Mouse (Mus musculus): ENCODE measurements around the gene Cspg5. TPM values are rescaled to one million over a fixed set of nuclear protein-coding genes. Genes with fewer than 3 reads are reported as not detected.

Gene Cspg5
- polyA plus RNA-seq, 1 experiment from 2014 or later, result 0.19 TPM

- no peak overlapping the region for H3K4me2 ChIP-seq
- peaks cover 9% of the 10 kb centered on the region for H3K4me1 ChIP-seq
- H3K27me3 ChIP-seq (replicated peaks), result no peaks in the 10 kb centered on the region
- ATAC-seq, result no peak
- peaks cover 86% of the 10 kb centered on the region for H3K36me3 ChIP-seq
- WGBS (ENCODE audit: insufficient replicate concordance), result 84% methylated on average over 16 of the region's 16 CpGs
- no peak overlapping the region for H3K9ac ChIP-seq
- H3K4me3 ChIP-seq, result no peak overlapping the region
- no peaks in the 10 kb centered on the region for H3K9me3 ChIP-seq (replicated peaks)
- H3K27ac ChIP-seq, result no peak overlapping the region
Measured at GRCm38 (mm10) chr9:110230395-110231071, 13.1 kb upstream of the Cspg5 start.

GRCm38 (mm10) chr9:110234962-110235361 lies 8.6 kb upstream of the Cspg5 start:
- Histone ChIP-seq H3K9me3 (replicated peaks) (no peaks in the 10 kb centered on the region), H3K9ac (no peak overlapping the region), H3K4me3 (no peak overlapping the region), H3K4me2 (no peak overlapping the region), H3K27me3 (replicated peaks) (no peaks in the 10 kb centered on the region), H3K36me3 (peaks cover 88% of the 10 kb centered on the region), H3K27ac (no peak overlapping the region), H3K4me1 (peaks cover 9% of the 10 kb centered on the region)
- peak; percentile 65; the same call in 1 of the 2 replicates for ATAC-seq
- 45% methylated on average over 6 of the region's 6 CpGs for WGBS (ENCODE audit: insufficient replicate concordance)

- Histone ChIP-seq H3K4me3 (peak overlapping the region; percentile 64), H3K4me2 (peak overlapping the region; percentile 92), H3K27ac (no peak overlapping the region), H3K36me3 (peaks cover 16% of the 10 kb centered on the region), H3K9me3 (replicated peaks) (no peaks in the 10 kb centered on the region), H3K27me3 (replicated peaks) (peaks cover 58% of the 10 kb centered on the region), H3K9ac (no peak overlapping the region), H3K4me1 (peaks cover 21% of the 10 kb centered on the region)
- WGBS (ENCODE audit: insufficient replicate concordance), result 26% methylated on average over 7 of the region's 7 CpGs
- peak; percentile 26; the same call in 1 of the 2 replicates for ATAC-seq
Measured at GRCm38 (mm10) chr9:110244567-110244888, 945 bp downstream of the Cspg5 start.

- Histone ChIP-seq H3K4me1 (peaks cover 21% of the 10 kb centered on the region), H3K4me3 (peak overlapping the region; percentile 64), H3K27me3 (replicated peaks) (peaks cover 58% of the 10 kb centered on the region), H3K36me3 (peaks cover 13% of the 10 kb centered on the region; the same call in 1 of the 2 replicates), H3K9ac (peak overlapping the region; percentile 49), H3K4me2 (peak overlapping the region; percentile 92), H3K9me3 (replicated peaks) (no peaks in the 10 kb centered on the region), H3K27ac (no peak overlapping the region)
- 0 out of 2 replicates have a peak, but pooled peaks have one; percentile 2 for ATAC-seq
- 2% methylated on average over 90 of the region's 93 CpGs for WGBS (ENCODE audit: insufficient replicate concordance)
Measured at GRCm38 (mm10) chr9:110244889-110245589, 1.5 kb downstream of the Cspg5 start.

GRCm38 (mm10) chr9:110245590-110246320 lies 2.2 kb downstream of the Cspg5 start:
- ATAC-seq, result peak; percentile 56
- WGBS (ENCODE audit: insufficient replicate concordance), result 2% methylated on average over 39 of the region's 40 CpGs
- H3K27me3 ChIP-seq (replicated peaks), result peaks cover 58% of the 10 kb centered on the region

GRCm38 (mm10) chr9:110246321-110246640 lies 2.7 kb downstream of the Cspg5 start:
- H3K4me1 ChIP-seq, result peaks cover 21% of the 10 kb centered on the region
- H3K4me3 ChIP-seq, result peak overlapping the region; percentile 64
- 37% methylated on average over 13 of the region's 13 CpGs for WGBS (ENCODE audit: insufficient replicate concordance)
- ATAC-seq, result peak; percentile 19; the same call in 1 of the 2 replicates
- no peaks in the 10 kb centered on the region for H3K9me3 ChIP-seq (replicated peaks)
- H3K36me3 ChIP-seq, result peaks cover 4% of the 10 kb centered on the region; the same call in 1 of the 2 replicates
- no peak overlapping the region for H3K9ac ChIP-seq
- no peak overlapping the region for H3K27ac ChIP-seq
- H3K27me3 ChIP-seq (replicated peaks), result peaks cover 58% of the 10 kb centered on the region
- peak overlapping the region; percentile 92 for H3K4me2 ChIP-seq

More at GRCm38 (mm10) chr9:110245590-110246320, 2.2 kb downstream of the Cspg5 start:
- Histone ChIP-seq H3K4me3 (peak overlapping the region; percentile 64), H3K36me3 (peaks cover 9% of the 10 kb centered on the region; the same call in 1 of the 2 replicates), H3K4me1 (peaks cover 21% of the 10 kb centered on the region), H3K4me2 (peak overlapping the region; percentile 92), H3K9ac (peak overlapping the region; percentile 49; the same call in 1 of the 2 replicates), H3K9me3 (replicated peaks) (no peaks in the 10 kb centered on the region), H3K27ac (no peak overlapping the region)

GRCm38 (mm10) chr9:110247049-110247448 lies 3.5 kb downstream of the Cspg5 start:
- Histone ChIP-seq H3K27me3 (replicated peaks) (peaks cover 57% of the 10 kb centered on the region), H3K4me1 (peaks cover 21% of the 10 kb centered on the region), H3K4me3 (no peak overlapping the region), H3K9me3 (replicated peaks) (no peaks in the 10 kb centered on the region), H3K9ac (no peak overlapping the region), H3K36me3 (no peaks in the 10 kb centered on the region), H3K27ac (no peak overlapping the region), H3K4me2 (no peak overlapping the region)
- no peak for ATAC-seq
- WGBS (ENCODE audit: insufficient replicate concordance), result 65% methylated on average over 10 of the region's 10 CpGs

- peaks cover 40% of the 10 kb centered on the region for H3K27me3 ChIP-seq (replicated peaks)
- H3K4me3 ChIP-seq, result no peak overlapping the region
- no peaks in the 10 kb centered on the region for H3K9me3 ChIP-seq (replicated peaks)
- H3K36me3 ChIP-seq, result no peaks in the 10 kb centered on the region
- peaks cover 21% of the 10 kb centered on the region for H3K4me1 ChIP-seq
- no peak overlapping the region for H3K27ac ChIP-seq
- WGBS (ENCODE audit: insufficient replicate concordance), result 56% methylated on average over 2 of the region's 2 CpGs
- H3K9ac ChIP-seq, result no peak overlapping the region
- ATAC-seq, result no peak
- H3K4me2 ChIP-seq, result no peak overlapping the region
Measured at GRCm38 (mm10) chr9:110248861-110249260, 5.3 kb downstream of the Cspg5 start.

- Histone ChIP-seq H3K9me3 (replicated peaks) (no peaks in the 10 kb centered on the region), H3K27ac (no peak overlapping the region), H3K9ac (no peak overlapping the region), H3K4me3 (no peak overlapping the region), H3K27me3 (replicated peaks) (peaks cover 29% of the 10 kb centered on the region), H3K36me3 (no peaks in the 10 kb centered on the region), H3K4me2 (no peak overlapping the region), H3K4me1 (peaks cover 15% of the 10 kb centered on the region)
- ATAC-seq, result no peak
- WGBS (ENCODE audit: insufficient replicate concordance), result 40% methylated on average over 11 of the region's 11 CpGs
Measured at GRCm38 (mm10) chr9:110249823-110250543, 6.4 kb downstream of the Cspg5 start.

- ATAC-seq, result no peak
- WGBS (ENCODE audit: insufficient replicate concordance), result 82% methylated on average over 14 of the region's 14 CpGs
Measured at GRCm38 (mm10) chr9:110250776-110251175, 7.2 kb downstream of the Cspg5 start.

GRCm38 (mm10) chr9:110255407-110256019 lies 11.9 kb downstream of the Cspg5 start:
- no peak for ATAC-seq

More at GRCm38 (mm10) chr9:110250776-110251175, 7.2 kb downstream of the Cspg5 start:
- Histone ChIP-seq H3K36me3 (no peaks in the 10 kb centered on the region), H3K9ac (no peak overlapping the region), H3K27me3 (replicated peaks) (peaks cover 27% of the 10 kb centered on the region), H3K4me2 (no peak overlapping the region), H3K9me3 (replicated peaks) (no peaks in the 10 kb centered on the region), H3K4me1 (peaks cover 7% of the 10 kb centered on the region), H3K4me3 (no peak overlapping the region), H3K27ac (no peak overlapping the region)

More at GRCm38 (mm10) chr9:110255407-110256019, 11.9 kb downstream of the Cspg5 start:
- no peak overlapping the region for H3K4me3 ChIP-seq
- H3K9ac ChIP-seq, result no peak overlapping the region
- WGBS (ENCODE audit: insufficient replicate concordance), result 69% methylated on average over 15 of the region's 15 CpGs
- H3K9me3 ChIP-seq (replicated peaks), result no peaks in the 10 kb centered on the region
- no peaks in the 10 kb centered on the region for H3K4me1 ChIP-seq
- H3K4me2 ChIP-seq, result no peak overlapping the region
- H3K27me3 ChIP-seq (replicated peaks), result peaks cover 10% of the 10 kb centered on the region
- no peak overlapping the region for H3K27ac ChIP-seq
- no peaks in the 10 kb centered on the region for H3K36me3 ChIP-seq

Data from liver, embryonic 12.5 days (tissue).